Mouse (Mus musculus) cerebellum, adult 9-10 months (tissue): ENCODE results near the gene Tsc22d1.

Experiments used
- DNase-seq: peaks from one replicate; pipeline ENCODE4 v3.0.0; 2022

Tsc22d1 gene

GRCm38 (mm10) chr14:76414862-76415780 is at the start of gene Tsc22d1:
Gene Tsc22d1 (plus strand): TSS chr14:76414961.
- peak; percentile 55 for DNase-seq

- DNase-seq = no peak
Observed at GRCm38 (mm10) chr14:76373638-76374037, 41.1 kb upstream of the Tsc22d1 start.

- DNase-seq = no peak
Observed at GRCm38 (mm10) chr14:76374601-76375000, 40.2 kb upstream of the Tsc22d1 start.

- DNase-seq = no peak
Observed at GRCm38 (mm10) chr14:76376561-76376960, 38.2 kb upstream of the Tsc22d1 start.

GRCm38 (mm10) chr14:76379411-76379810 is 35.4 kb upstream of the Tsc22d1 start:
- DNase-seq = no peak

- no peak for DNase-seq
Observed at GRCm38 (mm10) chr14:76388025-76388424, 26.7 kb upstream of the Tsc22d1 start.

- DNase-seq = no peak
Observed at GRCm38 (mm10) chr14:76398251-76398650, 16.5 kb upstream of the Tsc22d1 start.

GRCm38 (mm10) chr14:76402574-76402973 is 12.2 kb upstream of the Tsc22d1 start:
- no peak for DNase-seq

- no peak for DNase-seq
Observed at GRCm38 (mm10) chr14:76409111-76409510, 5.7 kb upstream of the Tsc22d1 start.

- DNase-seq = no peak
Observed at GRCm38 (mm10) chr14:76413773-76414121, 1.0 kb upstream of the Tsc22d1 start.

GRCm38 (mm10) chr14:76414122-76414861 is 469 bp upstream of the Tsc22d1 start:
- DNase-seq = peak; percentile 98

GRCm38 (mm10) chr14:76415781-76416301 is 1.1 kb downstream of the Tsc22d1 start:
- peak; percentile 69 for DNase-seq

GRCm38 (mm10) chr14:76416366-76417040 is 1.7 kb downstream of the Tsc22d1 start:
- DNase-seq = peak; percentile 46

- no peak for DNase-seq
Observed at GRCm38 (mm10) chr14:76417346-76417745, 2.6 kb downstream of the Tsc22d1 start.

GRCm38 (mm10) chr14:76420726-76421125 is 6.0 kb downstream of the Tsc22d1 start:
- DNase-seq = no peak

GRCm38 (mm10) chr14:76421162-76421561 is 6.4 kb downstream of the Tsc22d1 start:
- no peak for DNase-seq

- DNase-seq = no peak
Observed at GRCm38 (mm10) chr14:76425422-76425821, 10.7 kb downstream of the Tsc22d1 start.

- no peak for DNase-seq
Observed at GRCm38 (mm10) chr14:76425986-76426530, 11.3 kb downstream of the Tsc22d1 start.

GRCm38 (mm10) chr14:76428855-76429254 is 14.1 kb downstream of the Tsc22d1 start:
- DNase-seq = no peak

- DNase-seq = no peak
Observed at GRCm38 (mm10) chr14:76431918-76432317, 17.2 kb downstream of the Tsc22d1 start.

GRCm38 (mm10) chr14:76432369-76432768 is 17.6 kb downstream of the Tsc22d1 start:
- DNase-seq = peak; percentile 56

- DNase-seq = no peak
Observed at GRCm38 (mm10) chr14:76432816-76433215, 18.1 kb downstream of the Tsc22d1 start.

GRCm38 (mm10) chr14:76442160-76442559 is 27.4 kb downstream of the Tsc22d1 start:
- DNase-seq = no peak
